Mouse (Mus musculus) heart, postnatal 0 days (tissue): ENCODE measurements around the gene Gid8. TPM values are rescaled to one million over a fixed set of nuclear protein-coding genes. Genes with fewer than 3 reads are reported as not detected.

Source experiments
- ATAC-seq: fragments of 200-750 bp; cut with Nextera tagmentation; 2 replicates; pipeline ENCODE4 v1.8.0; 2017; ENCODE audit warnings: low read depth, moderate number of reproducible peaks, moderate library complexity; ENCODE audit not compliant: insufficient read depth
- DNase-seq: peaks from one replicate; pipeline ENCODE4 v3.0.0-alpha.2; 2016; ENCODE audit warnings: low spot score
- H3K27ac ChIP-seq: fragments of 300-500 bp; sonication (generic); 2 replicates; pipeline ENCODE4 v1.5.1; 2014; ENCODE audit warnings: low read depth, mild to moderate bottlenecking
- H3K27me3 ChIP-seq: fragments of 300-500 bp; sonication (generic); 2 replicates; pipeline ENCODE4 v1.6.1; 2014; ENCODE audit warnings: low read length, mixed read lengths; ENCODE audit not compliant: control insufficient read depth, insufficient read depth
- H3K36me3 ChIP-seq: fragments of 300-500 bp; sonication (generic); replicated peaks from 2 replicates; pipeline ENCODE4 v1.6.1; 2014; ENCODE audit warnings: low read length, mixed read lengths; ENCODE audit not compliant: control insufficient read depth, insufficient read depth
- H3K4me1 ChIP-seq: fragments of 300-500 bp; sonication (generic); 2 replicates; pipeline ENCODE4 v1.6.1; 2014; ENCODE audit warnings: antibody characterized with exemption; ENCODE audit not compliant: control insufficient read depth, insufficient read depth
- H3K4me2 ChIP-seq: fragments of 300-500 bp; sonication (generic); 2 replicates; pipeline ENCODE4 v1.6.1; 2014; ENCODE audit warnings: low read depth, mild to moderate bottlenecking, low read length, moderate library complexity
- H3K4me3 ChIP-seq: fragments of 300-500 bp; sonication (generic); 2 replicates; pipeline ENCODE4 v1.5.1; 2014; ENCODE audit warnings: low read depth, low read length
- H3K9ac ChIP-seq: fragments of 300-500 bp; sonication (generic); replicated peaks from 2 replicates; pipeline ENCODE4 v1.6.1; 2014; ENCODE audit warnings: low read depth, low read length, mixed read lengths
- H3K9me3 ChIP-seq: fragments of 300-500 bp; sonication (generic); replicated peaks from 2 replicates; pipeline ENCODE4 v1.6.1; 2016; ENCODE audit warnings: low read length; ENCODE audit not compliant: control insufficient read depth
- CTCF ChIP-seq: IDR thresholded peaks from 2 replicates; pipeline ENCODE4 v1.5.1; 2016; ENCODE audit warnings: antibody characterized with exemption, control low read depth, low read depth
- EP300 ChIP-seq: IDR thresholded peaks from 2 replicates; pipeline ENCODE4 v1.6.1; 2016; ENCODE audit warnings: antibody characterized with exemption, low read depth
- WGBS: fragments of 180-500 bp; shearing (Covaris S2); extraction: QIAGEN DNeasy Blood & Tissue Kit; methylation state at CpG from one replicate; pipeline ENCODE4 v1.1.7; 2014; 5-methylcytosine and 5-hydroxymethylcytosine counted together
- polyA plus RNA-seq: library from polyadenylated mRNA; unstranded; fragments of >200 nt; fragmentation: Nextera tagmentation; extraction: Ambion mirVana; gene quantifications from 2 replicates; pipeline ENCODE4 v1.2.1, GENCODE M21; 2015
- total RNA-seq: library from RNA; depleted of rRNA; stranded (reverse); fragments of >200 nt; gene quantifications from 2 replicates; pipeline ENCODE4 v1.2.3, GENCODE M21; 2014; ENCODE audit warnings: low replicate concordance

Gid8 gene
- total and polyA plus RNA-seq, 2 experiments from 2014 or later = 26.7 to 51.9 TPM

DNA sequence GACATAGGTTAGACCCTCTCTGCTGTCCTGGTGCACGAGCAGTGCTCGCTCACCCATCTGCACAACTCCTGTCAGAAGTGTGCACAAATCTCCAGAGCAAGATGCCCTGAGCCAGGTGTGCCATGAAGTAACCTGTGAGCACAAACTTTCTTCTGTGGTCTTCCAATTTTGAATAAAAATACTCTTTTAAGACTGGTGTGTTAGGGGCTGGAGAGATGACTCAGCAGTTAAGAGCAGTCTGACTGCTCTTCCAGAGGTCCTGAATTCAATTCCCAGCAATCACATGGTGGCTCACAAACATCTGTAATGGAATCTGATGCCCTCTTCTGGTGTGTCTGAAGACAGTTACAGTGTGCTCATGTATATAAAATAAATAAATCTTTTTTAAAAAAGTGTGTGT lies 33.4 kb downstream of the Gid8 start:
- 73% methylated on average over 2 of the region's 2 CpGs for WGBS
- H3K4me1 ChIP-seq = no peaks in the 10 kb centered on the region
- H3K4me2 ChIP-seq = no peak overlapping the region
- no peaks in the 10 kb centered on the region for H3K9me3 ChIP-seq
- H3K4me3 ChIP-seq = no peak overlapping the region
- ATAC-seq = no peak
- no peak overlapping the region for H3K27ac ChIP-seq
- TF ChIP-seq EP300 (no peak), CTCF (no peak)
- H3K27me3 ChIP-seq = 0 out of 2 replicates have a peak, but pooled peaks cover 6% of the 10 kb centered on the region
- no peak for DNase-seq
- no peaks in the 10 kb centered on the region for H3K36me3 ChIP-seq
- H3K9ac ChIP-seq = no peak overlapping the region

GRCm38 (mm10) chr2:180745248-180745927 lies 35.5 kb downstream of the Gid8 start:
- no peak overlapping the region for H3K4me3 ChIP-seq
- no peaks in the 10 kb centered on the region for H3K9me3 ChIP-seq
- no peak overlapping the region for H3K4me2 ChIP-seq
- no peaks in the 10 kb centered on the region for H3K36me3 ChIP-seq
- no peak for TF ChIP-seq EP300
- peak; percentile 100 for TF ChIP-seq CTCF
- H3K27me3 ChIP-seq = 0 out of 2 replicates have a peak, but pooled peaks cover 9% of the 10 kb centered on the region
- DNase-seq = peak; percentile 72
- no peaks in the 10 kb centered on the region for H3K4me1 ChIP-seq
- H3K27ac ChIP-seq = no peak overlapping the region
- H3K9ac ChIP-seq = no peak overlapping the region
- peak; percentile 76; the same call in 1 of the 2 replicates for ATAC-seq
- 32% methylated on average over 17 of the region's 17 CpGs for WGBS

GRCm38 (mm10) chr2:180746569-180747192 lies 36.8 kb downstream of the Gid8 start:
- H3K9ac ChIP-seq = no peak overlapping the region
- ATAC-seq (no peak), DNase-seq (no peak)
- H3K36me3 ChIP-seq = no peaks in the 10 kb centered on the region
- no peak overlapping the region for H3K4me3 ChIP-seq
- 33% methylated on average over 5 of the region's 5 CpGs for WGBS
- H3K27me3 ChIP-seq = 0 out of 2 replicates have a peak, but pooled peaks cover 9% of the 10 kb centered on the region
- H3K9me3 ChIP-seq = no peaks in the 10 kb centered on the region
- H3K4me1 ChIP-seq = no peaks in the 10 kb centered on the region
- H3K27ac ChIP-seq = no peak overlapping the region
- H3K4me2 ChIP-seq = no peak overlapping the region
- TF ChIP-seq EP300 (no peak), CTCF (no peak)

- 0 out of 2 replicates have a peak, but pooled peaks cover 9% of the 10 kb centered on the region for H3K27me3 ChIP-seq
- no peak for TF ChIP-seq CTCF
- no peak for TF ChIP-seq EP300
- no peak overlapping the region for H3K4me2 ChIP-seq
- DNase-seq (no peak), ATAC-seq (no peak)
- H3K4me1 ChIP-seq = no peaks in the 10 kb centered on the region
- H3K4me3 ChIP-seq = no peak overlapping the region
- H3K27ac ChIP-seq = no peak overlapping the region
- 52% methylated on average over 5 of the region's 5 CpGs for WGBS
- H3K36me3 ChIP-seq = no peaks in the 10 kb centered on the region
- no peaks in the 10 kb centered on the region for H3K9me3 ChIP-seq
- H3K9ac ChIP-seq = no peak overlapping the region
Measured at GRCm38 (mm10) chr2:180748904-180749303, 39.0 kb downstream of the Gid8 start.

DNA sequence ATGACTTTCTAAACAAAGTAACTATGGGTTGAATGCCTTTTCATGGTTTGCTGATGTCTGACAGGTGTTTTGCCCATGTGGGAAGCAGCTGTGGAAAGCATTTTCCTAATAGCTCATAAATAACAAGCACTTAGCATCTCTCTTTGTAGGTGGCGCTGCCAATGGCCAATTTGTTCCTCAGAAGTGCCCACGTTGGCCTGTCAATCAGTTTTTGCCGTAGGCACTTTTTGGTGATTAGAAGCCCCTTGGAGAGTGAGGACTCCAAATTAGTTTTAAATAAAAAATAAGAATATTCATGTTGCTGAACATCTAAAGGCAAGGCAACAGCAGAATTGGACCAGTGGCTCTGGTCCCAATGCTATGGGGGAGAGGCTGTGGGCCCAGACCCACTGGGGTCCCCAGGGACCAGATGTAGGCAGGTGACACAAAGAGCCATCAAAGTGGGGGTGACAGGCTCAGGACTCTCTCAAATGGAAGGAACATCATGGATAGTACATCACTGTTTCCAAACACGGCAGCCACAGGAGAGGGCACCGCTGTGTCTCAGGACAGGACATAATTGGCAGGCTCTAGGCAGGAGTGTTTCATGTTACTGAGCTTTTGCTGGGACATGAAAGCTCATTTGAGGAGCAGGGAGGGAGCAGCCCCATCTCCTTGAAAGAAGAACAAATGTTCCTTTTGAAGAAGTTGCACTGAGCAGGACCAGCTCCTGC lies 45.2 kb downstream of the Gid8 start:
- 70% methylated on average over 5 of the region's 5 CpGs for WGBS
- Histone ChIP-seq H3K36me3 (no peaks in the 10 kb centered on the region), H3K4me3 (no peak overlapping the region), H3K9me3 (no peaks in the 10 kb centered on the region), H3K4me1 (no peaks in the 10 kb centered on the region), H3K27me3 (peaks cover 12% of the 10 kb centered on the region), H3K9ac (no peak overlapping the region), H3K27ac (no peak overlapping the region), H3K4me2 (no peak overlapping the region)
- ATAC-seq (no peak), DNase-seq (no peak)
- TF ChIP-seq EP300 = no peak
- TF ChIP-seq CTCF = no peak
